Mouse (Mus musculus) mouse embryonic stem cell (cell line): ENCODE measurements around the gene Krtap31-1.
"Not testable (repeated sequence)": the region's sequence is repeated elsewhere in the genome, so short reads cannot be mapped to it uniquely, and the experiment has no call there.

Experiments used
- in situ Hi-C, 2 experiments: fragments of 300-500 bp; cut with MboI; formaldehyde crosslinking; loops; 1 replicate in 1 of 2; 3 replicates in 1 of 2; pipeline ENCODE4 v1.14.3; 2019 to 2020; ENCODE audit warnings: low sequenced_read_pairs in 2 of 2, low pct_unique_long_range_greater_than_20kb in 1 of 2, mixed read lengths in 1 of 2; ENCODE audit not compliant: unreplicated experiment in 1 of 2

Gene Krtap31-1

GRCm38 (mm10) chr11:99907620-99908019 is at the start of gene Krtap31-1:
TSS of gene Krtap31-1 (plus strand) at chr11:99907920.
- in situ Hi-C loops = no loop called here

GRCm38 (mm10) chr11:99858761-99859160 is 49.0 kb upstream of the Krtap31-1 start:
- in situ Hi-C loops = no loop called here

GRCm38 (mm10) chr11:99864176-99864575 is 43.5 kb upstream of the Krtap31-1 start, which contains the start of gene Gm11559:
TSS of gene Gm11559 (plus strand) at chr11:99864476.
- in situ Hi-C loops = not testable (repeated sequence)

- in situ Hi-C loops = not testable (repeated sequence)
These were observed 34.6 kb upstream of the Krtap31-1 start, which contains the start of gene Krtap9-1 for GRCm38 (mm10) chr11:99873089-99873488. TSS of gene Krtap9-1 (plus strand) at chr11:99873389.

- in situ Hi-C loops = not testable (repeated sequence)
These were observed 28.8 kb upstream of the Krtap31-1 start, which contains the start of gene Gm11567 for GRCm38 (mm10) chr11:99878887-99879286. TSS of gene Gm11567 (plus strand) at chr11:99879187.

- in situ Hi-C loops = no loop called here
These were observed 6.7 kb downstream of the Krtap31-1 start, which contains the start of gene Gm11565 for GRCm38 (mm10) chr11:99914451-99914850. TSS of gene Gm11565 (plus strand) at chr11:99914751.

- in situ Hi-C loops = no loop called here
These were observed 28.3 kb downstream of the Krtap31-1 start, which contains the start of gene Krtap31-2 for GRCm38 (mm10) chr11:99935991-99936390. TSS of gene Krtap31-2 (plus strand) at chr11:99936291.

GRCm38 (mm10) chr11:99937751-99938264 is 30.1 kb downstream of the Krtap31-1 start:
- in situ Hi-C loops = no loop called here

GRCm38 (mm10) chr11:99948175-99948574 is 40.5 kb downstream of the Krtap31-1 start, which contains the start of gene Krtap9-5:
TSS of gene Krtap9-5 (plus strand) at chr11:99948475.
- in situ Hi-C loops = no loop called here
